Mouse (Mus musculus) bone marrow macrophage, adult 2 months (primary cell): Measurements from ENCODE around the gene Ccdc71.

Experiments
- CTCF ChIP-seq: IDR thresholded peaks from 2 replicates; pipeline ENCODE4 v1.5.1; 2012; ENCODE audit warnings: low read depth, mild to moderate bottlenecking, low read length, moderate library complexity
- POLR2A ChIP-seq: IDR thresholded peaks from 2 replicates; pipeline ENCODE4 v1.6.1; 2012; ENCODE audit warnings: mild to moderate bottlenecking, low read depth, low read length, borderline replicate concordance

DNA sequence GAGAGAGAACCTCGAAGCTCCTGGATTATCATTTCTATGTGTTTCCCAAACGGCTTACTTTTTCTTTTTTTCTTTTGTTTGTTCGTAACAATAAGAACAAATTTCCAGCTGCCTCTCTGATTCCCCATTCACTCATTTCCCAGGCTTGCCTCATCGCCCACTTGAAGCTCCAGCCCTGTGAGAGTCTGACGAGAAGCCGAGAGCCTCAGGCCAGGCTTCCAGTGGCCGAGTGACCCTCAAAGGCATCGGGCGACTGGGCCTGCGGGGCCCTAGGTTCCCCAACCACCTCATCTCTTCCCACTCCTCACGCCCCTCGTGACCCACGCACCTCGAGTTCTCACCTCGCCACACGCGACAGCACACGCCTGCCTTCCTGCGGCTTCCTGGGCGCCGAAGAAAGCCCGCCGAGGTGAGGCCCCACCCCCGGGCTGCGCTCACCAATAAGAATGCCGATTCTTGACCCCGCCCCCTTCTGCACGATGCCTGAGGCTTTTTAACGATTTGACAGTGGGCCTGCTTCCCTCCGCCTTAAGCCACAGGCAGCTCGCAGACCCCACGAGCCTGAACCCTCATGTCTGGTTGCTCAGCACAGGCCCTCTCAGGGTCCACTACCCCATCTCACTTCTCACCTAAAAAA lies 28.8 kb upstream of the Ccdc71 start:
- no peak for TF ChIP-seq CTCF
- no peak for TF ChIP-seq POLR2A
